Mouse (Mus musculus) hindbrain, embryonic 16.5 days (tissue): ENCODE data around the gene Inpp5b. TPM values are rescaled to one million over a fixed set of nuclear protein-coding genes. Genes with fewer than 3 reads are reported as not detected.

Source experiments
- ATAC-seq: fragments of 200-750 bp; cut with Nextera tagmentation; 2 replicates; pipeline ENCODE4 v1.8.0; 2017; ENCODE audit warnings: moderate TSS enrichment, moderate library complexity
- H3K27ac ChIP-seq: fragments of 300-500 bp; sonication (generic); 2 replicates; pipeline ENCODE4 v1.5.1; 2014; ENCODE audit warnings: low read depth, mild to moderate bottlenecking, control low read depth, low read length, moderate library complexity
- H3K27me3 ChIP-seq: fragments of 300-500 bp; sonication (generic); replicated peaks from 2 replicates; pipeline ENCODE4 v1.6.1; 2014; ENCODE audit warnings: low read length; ENCODE audit not compliant: control insufficient read depth, insufficient read depth
- H3K36me3 ChIP-seq: fragments of 300-500 bp; sonication (generic); 2 replicates; pipeline ENCODE4 v1.6.1; 2014; ENCODE audit warnings: mild to moderate bottlenecking, low read length, moderate library complexity, mixed read lengths; ENCODE audit not compliant: control insufficient read depth, insufficient read depth
- H3K4me1 ChIP-seq: fragments of 300-500 bp; sonication (generic); 2 replicates; pipeline ENCODE4 v1.6.1; 2014; ENCODE audit warnings: low read depth, low read length; ENCODE audit not compliant: control insufficient read depth, insufficient read depth
- H3K4me2 ChIP-seq: fragments of 300-500 bp; sonication (generic); 2 replicates; pipeline ENCODE4 v1.6.1; 2014; ENCODE audit warnings: mild to moderate bottlenecking, low read length, control low read depth, moderate library complexity
- H3K4me3 ChIP-seq: fragments of 300-500 bp; sonication (generic); 2 replicates; pipeline ENCODE4 v1.5.1; 2014; ENCODE audit warnings: mild to moderate bottlenecking, low read length, control low read depth, moderate library complexity
- H3K9ac ChIP-seq: fragments of 300-500 bp; sonication (generic); 2 replicates; pipeline ENCODE4 v1.6.1; 2014; ENCODE audit warnings: low read depth, mild to moderate bottlenecking, control low read depth, low read length, moderate library complexity
- H3K9me3 ChIP-seq: fragments of 300-500 bp; sonication (generic); 2 replicates; pipeline ENCODE4 v1.6.1; 2014; ENCODE audit warnings: mild to moderate bottlenecking, low read length, moderate library complexity; ENCODE audit not compliant: control insufficient read depth
- WGBS: fragments of 180-500 bp; shearing (Covaris S2); extraction: QIAGEN DNeasy Blood & Tissue Kit; methylation state at CpG from one replicate; pipeline ENCODE4 v1.1.7; 2014; 5-methylcytosine and 5-hydroxymethylcytosine counted together
- polyA plus RNA-seq: library from polyadenylated mRNA; unstranded; fragments of >200 nt; fragmentation: Nextera tagmentation; extraction: Ambion mirVana; gene quantifications from 2 replicates; pipeline ENCODE4 v1.2.1, GENCODE M21; 2015

Gene Inpp5b
- polyA plus RNA-seq, 1 experiment from 2014 or later: 18.4 TPM

DNA sequence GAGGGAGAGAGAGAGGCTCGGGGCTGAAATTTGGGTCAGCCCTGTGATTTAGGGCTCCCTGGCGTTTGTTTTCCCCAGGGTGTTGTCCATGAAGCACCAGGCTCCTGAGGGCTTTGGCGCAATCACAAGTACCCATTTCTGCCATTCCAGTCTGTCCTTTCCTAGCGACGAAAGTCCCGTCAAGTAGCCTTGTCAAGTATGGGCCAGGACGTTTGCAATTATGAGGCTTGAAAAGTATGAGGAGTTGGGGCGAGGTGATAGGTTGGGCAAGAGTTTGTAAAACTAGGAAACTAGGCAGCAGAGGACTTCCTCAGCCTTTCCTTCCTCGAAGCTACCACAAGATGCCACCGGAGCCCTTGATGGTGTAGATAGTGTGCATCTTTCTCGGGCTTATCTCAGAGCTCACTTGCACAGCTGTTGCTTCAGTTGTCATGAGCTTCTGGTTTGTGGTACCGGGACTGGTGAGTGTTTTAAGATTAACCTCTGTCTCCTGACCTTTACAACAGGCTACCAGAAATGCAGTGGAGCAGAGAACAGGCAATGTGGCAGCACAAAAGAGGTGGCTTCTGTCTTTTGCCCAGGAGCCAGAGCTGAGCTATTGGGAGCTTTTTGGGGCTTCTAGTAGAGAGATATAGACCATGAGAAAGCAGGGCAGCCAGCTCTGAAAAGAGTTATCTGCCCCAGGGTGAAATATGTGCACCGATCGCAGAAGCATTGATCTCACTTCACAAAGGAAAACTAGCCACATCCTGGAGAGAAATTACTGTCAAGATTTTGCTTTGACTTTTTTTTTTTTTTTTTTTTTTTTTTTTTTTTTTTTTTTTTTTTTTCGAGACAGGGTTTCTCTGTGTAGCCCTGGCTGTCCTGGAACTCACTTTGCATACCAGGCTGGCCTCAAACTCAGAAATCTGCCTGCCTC lies 10.9 kb downstream of the Inpp5b start:
- Histone ChIP-seq H3K9ac (peak overlapping the region; percentile 80), H3K27ac (no peak overlapping the region), H3K4me3 (peak overlapping the region; percentile 77), H3K4me1 (peaks cover 14% of the 10 kb centered on the region), H3K27me3 (no peaks in the 10 kb centered on the region), H3K4me2 (peak overlapping the region; percentile 99), H3K36me3 (0 out of 2 replicates have a peak, but pooled peaks cover 7% of the 10 kb centered on the region), H3K9me3 (no peaks in the 10 kb centered on the region)
- ATAC-seq: no peak
- 19% methylated on average over 15 of the region's 15 CpGs for WGBS

- no peak overlapping the region for H3K4me3 ChIP-seq
- H3K9ac ChIP-seq: no peak overlapping the region
- no peak overlapping the region for H3K4me2 ChIP-seq
- no peaks in the 10 kb centered on the region for H3K36me3 ChIP-seq
- 76% methylated on average over 7 of the region's 7 CpGs for WGBS
- peaks cover 14% of the 10 kb centered on the region for H3K4me1 ChIP-seq
- no peaks in the 10 kb centered on the region for H3K27me3 ChIP-seq
- no peak for ATAC-seq
- no peaks in the 10 kb centered on the region for H3K9me3 ChIP-seq
- H3K27ac ChIP-seq: no peak overlapping the region
These were observed 13.9 kb downstream of the Inpp5b start for GRCm38 (mm10) chr4:124755526-124755925.

DNA sequence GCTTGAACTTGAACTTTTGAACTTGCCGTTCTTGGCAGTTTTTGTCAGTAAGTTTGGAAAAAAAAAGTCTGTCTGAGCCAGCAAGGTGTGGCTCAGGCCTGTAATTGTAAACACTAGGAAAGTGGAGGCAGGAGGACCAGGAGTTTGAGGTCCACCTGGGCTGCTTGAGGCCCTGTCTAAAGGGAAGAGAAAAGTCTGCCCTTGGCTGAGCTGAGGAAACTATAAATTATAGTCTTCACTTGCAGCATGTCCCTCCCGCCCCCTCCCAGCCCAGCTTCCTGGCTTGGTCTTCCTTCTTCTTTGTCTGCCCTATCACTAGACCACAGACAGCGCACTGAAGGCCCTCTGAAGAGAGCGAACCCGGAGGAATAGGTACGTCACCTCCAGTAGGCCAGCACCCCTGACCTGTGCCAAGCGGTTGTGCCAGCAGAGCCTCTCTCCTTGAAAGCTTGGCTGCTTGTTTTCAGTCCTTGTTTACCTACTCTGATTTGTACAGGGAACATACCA lies 17.7 kb downstream of the Inpp5b start:
- Histone ChIP-seq H3K9ac (no peak overlapping the region), H3K4me1 (no peaks in the 10 kb centered on the region), H3K27me3 (no peaks in the 10 kb centered on the region), H3K27ac (no peak overlapping the region), H3K36me3 (no peaks in the 10 kb centered on the region), H3K4me2 (no peak overlapping the region), H3K4me3 (no peak overlapping the region), H3K9me3 (no peaks in the 10 kb centered on the region)
- no peak for ATAC-seq
- WGBS: 92% methylated on average over 7 of the region's 7 CpGs

- Histone ChIP-seq H3K4me3 (no peak overlapping the region), H3K27me3 (no peaks in the 10 kb centered on the region), H3K36me3 (no peaks in the 10 kb centered on the region), H3K9me3 (no peaks in the 10 kb centered on the region), H3K9ac (no peak overlapping the region), H3K27ac (no peak overlapping the region), H3K4me2 (no peak overlapping the region), H3K4me1 (no peaks in the 10 kb centered on the region)
- ATAC-seq: no peak
- 61% methylated on average over 1 of the region's 1 CpGs for WGBS
These were observed 19.6 kb downstream of the Inpp5b start for GRCm38 (mm10) chr4:124761201-124761600.

GRCm38 (mm10) chr4:124762858-124763452 lies 21.3 kb downstream of the Inpp5b start:
- H3K27me3 ChIP-seq: no peaks in the 10 kb centered on the region
- no peaks in the 10 kb centered on the region for H3K4me1 ChIP-seq
- H3K36me3 ChIP-seq: no peaks in the 10 kb centered on the region
- no peak overlapping the region for H3K9ac ChIP-seq
- 92% methylated on average over 6 of the region's 6 CpGs for WGBS
- H3K4me2 ChIP-seq: no peak overlapping the region
- H3K27ac ChIP-seq: no peak overlapping the region
- ATAC-seq: no peak
- H3K4me3 ChIP-seq: no peak overlapping the region
- no peaks in the 10 kb centered on the region for H3K9me3 ChIP-seq

GRCm38 (mm10) chr4:124765802-124766565 lies 24.3 kb downstream of the Inpp5b start:
- H3K36me3 ChIP-seq: no peaks in the 10 kb centered on the region
- H3K4me1 ChIP-seq: no peaks in the 10 kb centered on the region
- H3K27ac ChIP-seq: no peak overlapping the region
- 87% methylated on average over 23 of the region's 23 CpGs for WGBS
- no peak for ATAC-seq
- no peak overlapping the region for H3K9ac ChIP-seq
- no peaks in the 10 kb centered on the region for H3K9me3 ChIP-seq
- no peaks in the 10 kb centered on the region for H3K27me3 ChIP-seq
- no peak overlapping the region for H3K4me2 ChIP-seq
- no peak overlapping the region for H3K4me3 ChIP-seq

DNA sequence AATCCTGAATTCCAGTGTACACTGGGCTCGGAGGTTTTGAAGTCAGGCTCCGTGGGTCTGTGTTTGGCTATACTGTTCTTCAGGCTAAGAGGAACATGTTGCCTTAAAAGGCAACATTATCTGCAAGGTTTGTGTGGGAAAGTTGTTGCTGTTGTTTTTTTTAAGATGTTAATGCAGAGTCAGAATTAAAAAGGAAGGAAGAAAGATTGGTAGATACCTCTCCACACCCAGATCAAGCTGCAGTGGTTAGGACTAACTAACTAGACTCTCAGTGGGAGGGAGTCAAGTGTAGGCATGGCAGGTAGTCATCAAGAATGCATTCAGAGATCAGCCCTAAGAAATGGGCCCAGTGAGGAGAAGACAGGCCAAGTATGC lies 24.9 kb downstream of the Inpp5b start:
- H3K4me2 ChIP-seq: no peak overlapping the region
- H3K36me3 ChIP-seq: no peaks in the 10 kb centered on the region
- no peaks in the 10 kb centered on the region for H3K4me1 ChIP-seq
- H3K27me3 ChIP-seq: no peaks in the 10 kb centered on the region
- no peaks in the 10 kb centered on the region for H3K9me3 ChIP-seq
- H3K4me3 ChIP-seq: no peak overlapping the region
- no peak for ATAC-seq
- WGBS: 90% methylated on average over 2 of the region's 2 CpGs
- no peak overlapping the region for H3K27ac ChIP-seq
- no peak overlapping the region for H3K9ac ChIP-seq

DNA sequence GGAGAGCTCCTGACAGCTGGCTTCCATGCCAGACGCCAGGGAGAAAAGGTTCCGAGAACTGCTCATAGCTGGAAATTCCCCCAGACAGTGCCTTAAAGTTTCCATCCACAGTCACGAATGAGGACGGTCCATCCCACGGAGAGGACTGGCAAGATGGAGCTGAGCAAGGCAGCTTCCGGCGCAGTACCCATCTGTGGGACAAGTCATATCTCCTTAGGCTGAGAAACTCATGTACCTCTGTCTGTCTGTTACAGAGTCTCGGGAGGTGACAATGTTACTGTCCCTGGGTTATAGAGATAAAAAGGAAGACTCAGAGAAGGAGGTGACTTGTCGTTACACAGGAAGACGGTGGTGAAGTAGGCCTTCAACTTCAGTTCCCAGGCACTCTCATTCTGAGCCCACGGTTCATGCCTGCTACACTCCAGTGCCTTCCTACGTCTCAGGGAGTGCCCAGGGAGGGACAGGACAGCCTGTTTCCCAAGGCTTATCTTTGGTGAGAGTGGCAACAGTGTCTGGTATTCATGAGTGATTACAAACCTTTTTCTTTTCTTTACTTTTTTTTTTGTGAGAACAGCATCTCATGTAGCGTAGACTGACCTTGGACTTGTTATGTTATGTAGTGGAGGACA lies 27.4 kb downstream of the Inpp5b start:
- H3K4me3 ChIP-seq: no peak overlapping the region
- H3K27me3 ChIP-seq: no peaks in the 10 kb centered on the region
- no peaks in the 10 kb centered on the region for H3K4me1 ChIP-seq
- ATAC-seq: no peak
- no peaks in the 10 kb centered on the region for H3K9me3 ChIP-seq
- H3K36me3 ChIP-seq: no peaks in the 10 kb centered on the region
- no peak overlapping the region for H3K27ac ChIP-seq
- H3K9ac ChIP-seq: no peak overlapping the region
- WGBS: 88% methylated on average over 13 of the region's 13 CpGs
- no peak overlapping the region for H3K4me2 ChIP-seq
